Mouse (Mus musculus): ENCODE measurements at regions not wholly inside any gene's neighbourhood (a gene's known extent, or its start where the extent isn't known, plus 50 kb on each side); places are given as distances from the start of the nearest gene placed in this dataset.

- 85% methylated on average over 5 of the region's 5 CpGs for WGBS
- Histone ChIP-seq H3K9me3 (ENCODE audit: control insufficient read depth) (no peaks in the 10 kb centered on the region), H3K27me3 (replicated peaks; ENCODE audit: control insufficient read depth, insufficient read depth, low read length) (no peaks in the 10 kb centered on the region)
Measured at GRCm38 (mm10) chr3:28183061-28183762, 79.8 kb upstream of the Tnik start.

GRCm38 (mm10) chr3:28185518-28185917 is 77.5 kb upstream of the Tnik start:
- TF ChIP-seq CTCF (IDR thresholded peaks at IDR 0.05; ENCODE audit: low read depth): no peak
- Histone ChIP-seq H3K4me1 (replicated peaks; ENCODE audit: control insufficient read depth, insufficient read depth, low read length) (no peaks in the 10 kb centered on the region), H3K27ac (ENCODE audit: low read depth, low read length) (no peak overlapping the region), H3K36me3 (ENCODE audit: control insufficient read depth, insufficient read depth) (no peaks in the 10 kb centered on the region), H3K4me3 (ENCODE audit: low read depth, low read length) (no peak overlapping the region), H3K4me2 (replicated peaks; ENCODE audit: low read depth) (no peak overlapping the region), H3K27me3 (replicated peaks; ENCODE audit: control insufficient read depth, insufficient read depth, low read length) (no peaks in the 10 kb centered on the region), H3K9ac (ENCODE audit: low read depth, low read length) (no peak overlapping the region), H3K9me3 (ENCODE audit: control insufficient read depth) (no peaks in the 10 kb centered on the region)
- ATAC-seq: no peak
- WGBS: 73% methylated on average over 1 of the region's 1 CpGs

More at GRCm38 (mm10) chr3:28183061-28183762, 79.8 kb upstream of the Tnik start:
- Histone ChIP-seq H3K4me2 (replicated peaks; ENCODE audit: low read depth) (no peak overlapping the region), H3K27ac (ENCODE audit: low read depth, low read length) (no peak overlapping the region), H3K36me3 (ENCODE audit: control insufficient read depth, insufficient read depth) (no peaks in the 10 kb centered on the region), H3K4me3 (ENCODE audit: low read depth, low read length) (no peak overlapping the region), H3K9ac (ENCODE audit: low read depth, low read length) (no peak overlapping the region), H3K4me1 (replicated peaks; ENCODE audit: control insufficient read depth, insufficient read depth, low read length) (no peaks in the 10 kb centered on the region)
- TF ChIP-seq CTCF (IDR thresholded peaks at IDR 0.05; ENCODE audit: low read depth): no peak
- ATAC-seq: no peak

DNA sequence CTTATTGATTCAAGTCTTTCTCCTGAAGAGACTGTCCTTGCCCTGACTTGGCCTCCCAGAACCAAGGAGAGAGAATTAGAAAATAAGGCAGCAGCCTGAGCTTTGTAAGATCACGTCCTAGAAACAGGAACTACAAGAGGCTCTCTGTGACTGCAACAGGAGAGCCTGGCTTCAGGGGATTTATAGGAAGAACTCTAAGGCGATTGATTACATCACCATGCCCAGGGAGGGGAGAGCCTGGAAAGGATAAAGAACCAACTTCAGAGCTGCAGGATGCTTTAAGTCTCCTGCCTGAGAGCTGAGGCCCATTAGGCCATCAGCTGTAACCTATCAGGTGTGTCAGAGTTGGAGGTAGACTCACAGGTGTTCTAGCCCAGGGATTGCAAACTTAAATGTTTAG is 77.1 kb upstream of the Tnik start:
- Histone ChIP-seq H3K4me3 (ENCODE audit: low read depth, low read length) (no peak overlapping the region), H3K36me3 (ENCODE audit: control insufficient read depth, insufficient read depth) (no peaks in the 10 kb centered on the region), H3K27me3 (replicated peaks; ENCODE audit: control insufficient read depth, insufficient read depth, low read length) (no peaks in the 10 kb centered on the region), H3K4me2 (replicated peaks; ENCODE audit: low read depth) (no peak overlapping the region), H3K27ac (ENCODE audit: low read depth, low read length) (no peak overlapping the region), H3K4me1 (replicated peaks; ENCODE audit: control insufficient read depth, insufficient read depth, low read length) (no peaks in the 10 kb centered on the region), H3K9ac (ENCODE audit: low read depth, low read length) (no peak overlapping the region), H3K9me3 (ENCODE audit: control insufficient read depth) (no peaks in the 10 kb centered on the region)
- WGBS: 50% methylated on average over 2 of the region's 2 CpGs
- no peak for TF ChIP-seq CTCF (IDR thresholded peaks at IDR 0.05; ENCODE audit: low read depth)
- no peak for ATAC-seq

DNA sequence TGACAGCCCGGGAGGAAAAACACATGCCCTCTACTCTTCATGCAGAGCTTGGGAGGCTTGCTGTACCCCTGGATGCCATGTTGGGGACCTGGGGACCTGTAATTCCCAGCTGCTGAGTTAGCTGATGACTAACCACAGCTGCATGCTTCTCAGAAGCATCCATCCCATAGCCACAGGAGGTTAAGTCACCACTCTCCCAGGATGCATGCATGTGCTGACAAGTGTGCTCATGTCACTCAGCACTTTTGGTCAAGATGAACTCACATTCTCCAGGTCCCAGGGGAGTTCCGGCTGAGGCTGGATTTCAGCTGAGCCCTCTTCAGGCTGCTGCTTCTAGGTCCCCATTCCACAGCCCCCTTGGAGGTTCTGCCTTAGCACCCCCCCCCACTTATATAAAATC is 73.6 kb upstream of the Tnik start:
- no peak for TF ChIP-seq CTCF (IDR thresholded peaks at IDR 0.05; ENCODE audit: low read depth)
- Histone ChIP-seq H3K9ac (ENCODE audit: low read depth, low read length) (no peak overlapping the region), H3K4me2 (replicated peaks; ENCODE audit: low read depth) (no peak overlapping the region), H3K4me1 (replicated peaks; ENCODE audit: control insufficient read depth, insufficient read depth, low read length) (no peaks in the 10 kb centered on the region), H3K27ac (ENCODE audit: low read depth, low read length) (no peak overlapping the region), H3K27me3 (replicated peaks; ENCODE audit: control insufficient read depth, insufficient read depth, low read length) (no peaks in the 10 kb centered on the region), H3K36me3 (ENCODE audit: control insufficient read depth, insufficient read depth) (no peaks in the 10 kb centered on the region), H3K4me3 (ENCODE audit: low read depth, low read length) (no peak overlapping the region), H3K9me3 (ENCODE audit: control insufficient read depth) (no peaks in the 10 kb centered on the region)
- WGBS: 92% methylated on average over 2 of the region's 2 CpGs
- no peak for ATAC-seq

- Histone ChIP-seq H3K4me3 (ENCODE audit: low read depth, low read length) (no peak overlapping the region), H3K4me1 (replicated peaks; ENCODE audit: control insufficient read depth, insufficient read depth, low read length) (no peaks in the 10 kb centered on the region), H3K27me3 (replicated peaks; ENCODE audit: control insufficient read depth, insufficient read depth, low read length) (no peaks in the 10 kb centered on the region), H3K9ac (ENCODE audit: low read depth, low read length) (no peak overlapping the region), H3K9me3 (ENCODE audit: control insufficient read depth) (no peaks in the 10 kb centered on the region), H3K27ac (ENCODE audit: low read depth, low read length) (no peak overlapping the region), H3K4me2 (replicated peaks; ENCODE audit: low read depth) (no peak overlapping the region), H3K36me3 (ENCODE audit: control insufficient read depth, insufficient read depth) (no peaks in the 10 kb centered on the region)
- ATAC-seq: no peak
- WGBS: 83% methylated on average over 6 of the region's 6 CpGs
- no peak for TF ChIP-seq CTCF (IDR thresholded peaks at IDR 0.05; ENCODE audit: low read depth)
Measured at GRCm38 (mm10) chr3:28190243-28190642, 72.8 kb upstream of the Tnik start.

- Histone ChIP-seq H3K36me3 (ENCODE audit: control insufficient read depth, insufficient read depth) (no peaks in the 10 kb centered on the region), H3K4me1 (replicated peaks; ENCODE audit: control insufficient read depth, insufficient read depth, low read length) (no peaks in the 10 kb centered on the region), H3K9ac (ENCODE audit: low read depth, low read length) (no peak overlapping the region), H3K4me3 (ENCODE audit: low read depth, low read length) (no peak overlapping the region), H3K9me3 (ENCODE audit: control insufficient read depth) (no peaks in the 10 kb centered on the region), H3K27ac (ENCODE audit: low read depth, low read length) (no peak overlapping the region), H3K27me3 (replicated peaks; ENCODE audit: control insufficient read depth, insufficient read depth, low read length) (no peaks in the 10 kb centered on the region), H3K4me2 (replicated peaks; ENCODE audit: low read depth) (no peak overlapping the region)
- WGBS: 37% methylated on average over 4 of the region's 4 CpGs
- ATAC-seq: no peak
- no peak for TF ChIP-seq CTCF (IDR thresholded peaks at IDR 0.05; ENCODE audit: low read depth)
Measured at GRCm38 (mm10) chr3:28194388-28194970, 68.5 kb upstream of the Tnik start.

All from intestine, postnatal 0 days (tissue).